Mouse (Mus musculus) limb, embryonic 10.5 days (tissue): ENCODE measurements around the gene Rhd. TPM values are rescaled to one million over a fixed set of nuclear protein-coding genes. Genes with fewer than 3 reads are reported as not detected.
A peak's percentile ranks its signal among the peaks of the same experiment; 100 is the strongest.
"Not testable (repeated sequence)": the region's sequence is repeated elsewhere in the genome, so short reads cannot be mapped to it uniquely, and the experiment has no call there.

Experiments
- DNase-seq: peaks from one replicate; pipeline ENCODE4 v3.0.0-alpha.2; 2017; ENCODE audit warnings: low spot score
- H3K27ac ChIP-seq: fragments of 300-500 bp; sonication (generic); 2 replicates; pipeline ENCODE4 v1.5.1; 2016; ENCODE audit warnings: mild to moderate bottlenecking
- H3K27me3 ChIP-seq: fragments of 300-500 bp; sonication (generic); 2 replicates; pipeline ENCODE4 v1.6.1; 2016; ENCODE audit warnings: low read depth, mild to moderate bottlenecking; ENCODE audit not compliant: poor library complexity, severe bottlenecking
- H3K36me3 ChIP-seq: fragments of 300-500 bp; sonication (generic); 2 replicates; pipeline ENCODE4 v1.6.1; 2016; ENCODE audit warnings: mild to moderate bottlenecking, moderate library complexity
- H3K4me1 ChIP-seq: fragments of 300-500 bp; sonication (generic); 2 replicates; pipeline ENCODE4 v1.6.1; 2016
- H3K4me3 ChIP-seq: fragments of 300-500 bp; sonication (generic); 2 replicates; pipeline ENCODE4 v1.5.1; 2016; ENCODE audit warnings: mild to moderate bottlenecking, moderate library complexity
- H3K9me3 ChIP-seq: fragments of 300-500 bp; sonication (generic); replicated peaks from 2 replicates; pipeline ENCODE4 v1.6.1; 2016; ENCODE audit warnings: mild to moderate bottlenecking
- WGBS: fragments of 180-500 bp; shearing (Covaris S2); methylation state at CpG from one replicate; pipeline ENCODE4 v1.1.7; 2016; 5-methylcytosine and 5-hydroxymethylcytosine counted together
- polyA plus RNA-seq: library from polyadenylated mRNA; unstranded; fragments of >200 nt; fragmentation: Nextera tagmentation; extraction: Ambion mirVana; gene quantifications from 2 replicates; pipeline ENCODE4 v1.2.1, GENCODE M21; 2016

The Rhd gene
- 9.7 and 9.8 TPM in 2 replicates for polyA plus RNA-seq

GRCm38 (mm10) chr4:134863937-134864729 lies at the start of gene Rhd:
TSS of gene Rhd (plus strand) at chr4:134864536.
- 70% methylated on average over 14 of the region's 14 CpGs for WGBS

DNA sequence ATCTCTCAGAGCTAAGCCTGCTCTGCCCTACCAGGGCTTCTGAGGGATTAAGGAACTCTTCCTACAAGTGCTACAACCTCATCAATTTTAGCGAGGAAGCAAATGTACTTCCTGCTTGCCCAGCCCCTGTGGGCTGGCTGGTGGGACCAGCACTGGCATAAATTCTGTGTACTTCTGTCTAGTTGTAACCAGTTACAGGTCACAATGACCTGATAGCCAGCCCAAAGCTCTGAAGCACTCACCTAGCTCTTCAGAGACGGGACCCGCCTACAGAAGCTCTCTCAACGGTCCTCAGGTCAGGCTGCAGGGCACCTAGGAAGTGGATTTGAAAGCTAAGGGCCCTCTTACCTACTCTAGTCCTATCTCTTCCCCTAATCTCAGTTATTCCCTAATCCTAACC lies 46.6 kb upstream of the Rhd start:
- H3K27ac ChIP-seq, result no peak overlapping the region
- no peaks in the 10 kb centered on the region for H3K4me1 ChIP-seq
- H3K27me3 ChIP-seq, result no peaks in the 10 kb centered on the region
- no peak overlapping the region for H3K4me3 ChIP-seq
- H3K9me3 ChIP-seq, result no peaks in the 10 kb centered on the region
- WGBS, result 87% methylated on average over 4 of the region's 4 CpGs
- DNase-seq, result no peak
- peaks cover 71% of the 10 kb centered on the region for H3K36me3 ChIP-seq

More at GRCm38 (mm10) chr4:134863937-134864729, at the start of gene Rhd:
- H3K9me3 ChIP-seq, result no peaks in the 10 kb centered on the region
- 0 out of 2 replicates have a peak within 1 kb of the TSS, but pooled peaks have one; percentile 17 for H3K27ac ChIP-seq
- H3K4me1 ChIP-seq, result peaks cover 9% of the 10 kb centered on the region
- H3K27me3 ChIP-seq, result peaks cover 21% of the 10 kb centered on the region
- H3K4me3 ChIP-seq, result peak within 1 kb of the TSS; percentile 20
- no peaks in the 10 kb centered on the region for H3K36me3 ChIP-seq
- no peak for DNase-seq

GRCm38 (mm10) chr4:134821061-134821460 lies 43.3 kb upstream of the Rhd start:
- WGBS, result 88% methylated on average over 1 of the region's 1 CpGs
- no peak for DNase-seq
- no peaks in the 10 kb centered on the region for H3K27me3 ChIP-seq
- no peaks in the 10 kb centered on the region for H3K9me3 ChIP-seq
- H3K4me3 ChIP-seq, result no peak overlapping the region
- no peak overlapping the region for H3K27ac ChIP-seq
- peaks cover 79% of the 10 kb centered on the region for H3K36me3 ChIP-seq
- H3K4me1 ChIP-seq, result no peaks in the 10 kb centered on the region

- H3K27ac ChIP-seq, result no peak overlapping the region
These were observed 40.8 kb upstream of the Rhd start for GRCm38 (mm10) chr4:134823560-134823959.

DNA sequence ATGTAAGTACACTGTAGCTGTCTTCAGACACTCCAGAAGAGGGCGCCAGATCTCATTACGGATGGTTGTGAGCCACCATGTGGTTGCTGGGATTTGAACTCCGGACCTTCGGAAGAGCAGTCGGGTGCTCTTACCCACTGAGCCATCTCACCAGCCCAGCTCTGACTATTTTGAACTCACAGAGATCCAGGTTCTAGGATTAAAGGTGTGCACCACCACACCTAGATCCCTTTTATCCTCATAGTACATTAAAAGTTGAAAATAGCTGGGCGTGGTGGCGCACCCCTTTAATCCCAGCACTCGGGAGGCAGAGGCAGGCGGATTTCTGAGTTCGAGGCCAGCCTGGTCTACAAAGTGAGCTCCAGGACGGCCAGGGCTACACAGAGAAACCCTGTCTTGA lies 38.5 kb upstream of the Rhd start:
- not testable (repeated sequence) for H3K4me1 ChIP-seq, H3K9me3 ChIP-seq, H3K27me3 ChIP-seq, H3K27ac ChIP-seq, DNase-seq, H3K4me3 ChIP-seq
- 95% methylated on average over 11 of the region's 11 CpGs for WGBS
- H3K36me3 ChIP-seq, result peaks cover 89% of the 10 kb centered on the region

More at GRCm38 (mm10) chr4:134823560-134823959, 40.8 kb upstream of the Rhd start:
- DNase-seq, result no peak
- Histone ChIP-seq H3K4me3 (no peak overlapping the region), H3K36me3 (peaks cover 85% of the 10 kb centered on the region), H3K27me3 (no peaks in the 10 kb centered on the region), H3K9me3 (no peaks in the 10 kb centered on the region), H3K4me1 (no peaks in the 10 kb centered on the region)
- WGBS, result 85% methylated on average over 2 of the region's 2 CpGs

DNA sequence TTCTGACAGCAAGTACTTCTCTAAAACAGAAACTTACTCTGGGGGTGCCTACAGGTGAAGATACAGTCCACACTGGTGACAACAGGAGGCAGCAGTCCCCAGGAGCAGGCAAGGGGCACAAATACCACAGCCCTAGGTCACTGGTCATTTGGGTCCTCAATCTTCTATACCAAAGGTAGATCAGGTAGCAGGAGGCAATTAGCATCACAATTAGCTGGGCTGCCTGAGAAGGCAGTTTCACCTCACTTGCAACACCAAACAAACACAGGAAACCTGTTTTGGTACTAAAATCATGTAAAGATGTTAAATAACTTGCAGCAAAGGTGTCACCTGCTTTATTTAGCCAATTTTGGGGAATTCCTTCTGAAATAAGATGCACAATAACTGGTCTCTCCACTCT lies 38.0 kb upstream of the Rhd start:
- Histone ChIP-seq H3K36me3 (peaks cover 93% of the 10 kb centered on the region), H3K4me3 (no peak overlapping the region), H3K27ac (no peak overlapping the region), H3K27me3 (no peaks in the 10 kb centered on the region), H3K4me1 (no peaks in the 10 kb centered on the region), H3K9me3 (no peaks in the 10 kb centered on the region)
- DNase-seq, result no peak

- no peaks in the 10 kb centered on the region for H3K27me3 ChIP-seq
- H3K27ac ChIP-seq, result no peak overlapping the region
- no peaks in the 10 kb centered on the region for H3K9me3 ChIP-seq
- no peak for DNase-seq
- no peaks in the 10 kb centered on the region for H3K4me1 ChIP-seq
- 94% methylated on average over 11 of the region's 11 CpGs for WGBS
- H3K4me3 ChIP-seq, result no peak overlapping the region
- peaks cover 95% of the 10 kb centered on the region for H3K36me3 ChIP-seq
These were observed 36.5 kb upstream of the Rhd start for GRCm38 (mm10) chr4:134827806-134828205.

DNA sequence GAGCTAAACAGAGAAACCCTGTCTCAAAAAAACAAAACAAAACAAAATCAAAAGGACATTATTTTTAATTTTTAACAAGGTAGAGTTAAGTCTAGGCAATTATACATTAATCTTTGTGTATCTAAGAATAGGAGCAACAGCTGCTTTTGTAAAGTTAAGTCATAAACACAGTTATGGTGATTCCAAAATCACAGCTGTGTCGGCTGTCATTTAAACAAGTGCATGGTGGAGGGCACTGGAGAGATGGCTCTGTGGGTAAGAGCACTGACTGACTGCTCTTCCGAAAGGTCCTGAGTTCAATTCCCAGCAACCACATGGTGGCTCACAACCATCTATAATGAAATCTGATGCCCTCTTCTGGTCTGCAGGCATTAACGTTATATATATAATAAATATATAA lies 32.4 kb upstream of the Rhd start:
- Histone ChIP-seq H3K4me1 (no peaks in the 10 kb centered on the region), H3K4me3 (no peak overlapping the region), H3K36me3 (peaks cover 93% of the 10 kb centered on the region), H3K27ac (no peak overlapping the region), H3K27me3 (no peaks in the 10 kb centered on the region), H3K9me3 (no peaks in the 10 kb centered on the region)
- DNase-seq, result no peak
- WGBS, result 96% methylated on average over 3 of the region's 3 CpGs

GRCm38 (mm10) chr4:134835486-134835885 lies 28.9 kb upstream of the Rhd start:
- Histone ChIP-seq H3K4me3 (no peak overlapping the region), H3K27me3 (no peaks in the 10 kb centered on the region), H3K27ac (no peak overlapping the region), H3K9me3 (no peaks in the 10 kb centered on the region), H3K4me1 (no peaks in the 10 kb centered on the region), H3K36me3 (peaks cover 70% of the 10 kb centered on the region)
- no peak for DNase-seq
- WGBS, result 87% methylated on average over 4 of the region's 4 CpGs

GRCm38 (mm10) chr4:134838221-134838620 lies 26.1 kb upstream of the Rhd start:
- peaks cover 57% of the 10 kb centered on the region for H3K36me3 ChIP-seq
- H3K9me3 ChIP-seq, result no peaks in the 10 kb centered on the region
- WGBS, result 77% methylated on average over 1 of the region's 1 CpGs
- H3K27ac ChIP-seq, result no peak overlapping the region
- H3K4me3 ChIP-seq, result no peak overlapping the region
- no peaks in the 10 kb centered on the region for H3K27me3 ChIP-seq
- no peak for DNase-seq
- no peaks in the 10 kb centered on the region for H3K4me1 ChIP-seq

DNA sequence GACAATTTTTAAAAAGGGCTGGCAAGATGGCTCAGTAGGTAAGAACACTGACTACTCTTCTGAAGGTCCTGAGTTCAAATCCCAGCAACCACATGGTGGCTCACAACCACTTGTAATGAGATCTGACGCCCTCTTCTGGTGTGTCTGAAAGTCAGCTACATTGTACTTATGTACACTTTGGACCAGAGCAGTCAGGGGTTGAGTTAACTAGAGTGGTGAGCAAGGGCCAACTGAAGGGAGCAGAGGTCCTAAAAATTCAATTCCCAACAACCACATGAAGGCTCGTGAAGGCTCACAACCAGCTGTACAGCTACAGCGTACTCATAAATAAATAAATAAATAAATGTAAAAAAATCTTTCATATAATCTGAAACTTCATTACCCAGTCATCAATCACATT lies 25.6 kb upstream of the Rhd start:
- H3K27me3 ChIP-seq, DNase-seq, H3K4me1 ChIP-seq, H3K4me3 ChIP-seq, H3K27ac ChIP-seq, H3K9me3 ChIP-seq: not testable (repeated sequence)
- peaks cover 56% of the 10 kb centered on the region for H3K36me3 ChIP-seq
- WGBS, result 90% methylated on average over 3 of the region's 3 CpGs

DNA sequence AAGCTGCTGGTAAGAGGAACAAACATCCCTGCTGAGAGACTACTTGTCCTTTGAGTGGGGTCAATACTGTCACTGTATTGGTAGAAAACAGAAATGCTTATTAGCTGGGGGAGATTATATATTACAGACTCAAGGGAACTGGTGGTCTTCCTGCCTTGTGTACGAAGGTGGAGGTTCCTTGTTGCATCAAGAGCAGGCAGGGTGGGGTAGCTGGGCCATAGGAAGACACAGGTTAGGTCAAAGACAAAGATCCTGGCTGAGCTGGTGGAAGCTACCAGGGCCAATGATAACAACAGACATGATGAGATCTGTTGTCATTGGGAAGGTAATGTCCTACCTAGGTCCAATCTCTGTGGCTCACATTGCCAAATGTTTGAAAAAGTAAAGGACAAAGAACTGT lies 24.1 kb upstream of the Rhd start:
- no peak overlapping the region for H3K4me3 ChIP-seq
- H3K36me3 ChIP-seq, result peaks cover 47% of the 10 kb centered on the region
- H3K9me3 ChIP-seq, result no peaks in the 10 kb centered on the region
- no peaks in the 10 kb centered on the region for H3K4me1 ChIP-seq
- H3K27me3 ChIP-seq, result no peaks in the 10 kb centered on the region
- WGBS, result 91% methylated on average over 1 of the region's 1 CpGs
- no peak for DNase-seq
- no peak overlapping the region for H3K27ac ChIP-seq

DNA sequence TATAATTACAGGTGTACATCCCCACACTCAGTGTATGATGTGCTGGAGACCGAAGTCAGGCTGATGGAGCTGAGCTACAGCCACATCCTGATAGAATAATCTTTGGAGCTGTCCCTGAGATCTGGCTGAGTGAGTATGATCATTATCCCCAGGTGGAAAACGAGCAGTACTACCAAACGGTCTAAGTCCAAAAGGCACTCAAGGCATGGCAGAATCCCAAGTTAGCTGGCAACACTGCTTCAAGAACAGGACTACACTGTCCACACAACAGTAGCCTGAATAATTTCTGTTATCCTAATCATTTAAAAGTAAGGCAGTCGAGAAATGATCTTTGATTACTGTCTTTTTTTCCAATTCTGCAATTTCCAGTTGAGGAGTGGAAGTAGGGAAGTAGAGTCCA lies 20.8 kb upstream of the Rhd start:
- Histone ChIP-seq H3K4me1 (peaks cover 4% of the 10 kb centered on the region; the same call in 1 of the 2 replicates), H3K36me3 (peaks cover 29% of the 10 kb centered on the region), H3K4me3 (no peak overlapping the region), H3K9me3 (no peaks in the 10 kb centered on the region), H3K27me3 (no peaks in the 10 kb centered on the region), H3K27ac (no peak overlapping the region)
- no peak for DNase-seq
- 91% methylated on average over 4 of the region's 4 CpGs for WGBS

GRCm38 (mm10) chr4:134847587-134847986 lies 16.7 kb upstream of the Rhd start:
- peaks cover 24% of the 10 kb centered on the region for H3K4me1 ChIP-seq
- H3K27ac ChIP-seq, result no peak overlapping the region
- no peaks in the 10 kb centered on the region for H3K9me3 ChIP-seq
- H3K4me3 ChIP-seq, result no peak overlapping the region
- WGBS, result 87% methylated on average over 4 of the region's 4 CpGs
- no peak for DNase-seq
- H3K36me3 ChIP-seq, result peaks cover 15% of the 10 kb centered on the region
- H3K27me3 ChIP-seq, result no peaks in the 10 kb centered on the region
